Mouse (Mus musculus) cerebellum, adult 9-10 months (tissue): ENCODE results near the gene Polr3e.

Experiments
- DNase-seq: peaks from one replicate; pipeline ENCODE4 v3.0.0; 2022

Gene Polr3e

DNA sequence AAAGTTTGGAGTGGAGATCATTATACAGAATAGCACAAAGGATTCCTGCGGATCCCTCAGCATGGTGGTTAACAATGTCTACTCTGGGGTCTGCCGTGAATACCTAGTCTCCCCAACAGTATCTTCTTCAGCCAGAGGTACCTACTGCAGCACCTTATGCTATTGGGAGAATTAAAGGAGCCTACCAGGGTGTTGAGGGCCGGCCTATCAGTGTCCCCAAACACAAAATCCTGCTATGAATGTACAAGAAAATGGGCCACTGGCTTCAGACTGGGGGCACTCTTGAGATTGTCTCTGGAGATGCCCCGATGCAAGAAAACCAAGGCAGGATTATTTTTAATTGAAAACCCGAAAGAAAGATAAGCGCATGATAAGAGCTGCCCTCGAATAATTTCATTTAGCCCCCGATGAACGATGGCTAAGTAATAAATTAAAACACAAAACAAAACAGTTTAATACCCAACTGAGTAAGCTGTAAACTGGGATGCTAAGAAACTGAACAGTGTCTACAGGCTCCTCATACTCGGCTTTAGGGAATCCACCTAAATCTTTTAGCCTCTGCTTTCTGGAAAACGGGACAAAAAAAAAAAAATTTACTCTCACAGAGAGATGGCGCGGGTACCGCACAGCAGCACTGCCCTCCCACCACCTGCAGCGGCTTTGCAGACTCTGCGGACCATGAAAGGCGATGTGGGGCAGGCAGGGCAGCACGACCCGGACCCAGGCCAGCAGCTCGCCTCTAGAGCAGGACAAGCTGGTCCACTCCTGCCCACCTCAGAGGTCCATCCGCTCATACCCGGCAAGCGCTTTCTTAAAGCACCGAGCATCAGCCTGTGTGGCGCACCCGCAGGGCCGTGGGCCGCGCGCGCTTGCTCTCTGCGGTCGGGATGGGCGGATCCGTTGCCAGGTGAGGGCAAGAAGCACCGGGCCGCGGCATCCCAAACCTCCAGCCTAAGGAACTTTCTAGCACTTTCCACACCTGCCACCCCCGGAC, 63.7 kb downstream of the Polr3e start:
- DNase-seq, result peak; percentile 34

DNA sequence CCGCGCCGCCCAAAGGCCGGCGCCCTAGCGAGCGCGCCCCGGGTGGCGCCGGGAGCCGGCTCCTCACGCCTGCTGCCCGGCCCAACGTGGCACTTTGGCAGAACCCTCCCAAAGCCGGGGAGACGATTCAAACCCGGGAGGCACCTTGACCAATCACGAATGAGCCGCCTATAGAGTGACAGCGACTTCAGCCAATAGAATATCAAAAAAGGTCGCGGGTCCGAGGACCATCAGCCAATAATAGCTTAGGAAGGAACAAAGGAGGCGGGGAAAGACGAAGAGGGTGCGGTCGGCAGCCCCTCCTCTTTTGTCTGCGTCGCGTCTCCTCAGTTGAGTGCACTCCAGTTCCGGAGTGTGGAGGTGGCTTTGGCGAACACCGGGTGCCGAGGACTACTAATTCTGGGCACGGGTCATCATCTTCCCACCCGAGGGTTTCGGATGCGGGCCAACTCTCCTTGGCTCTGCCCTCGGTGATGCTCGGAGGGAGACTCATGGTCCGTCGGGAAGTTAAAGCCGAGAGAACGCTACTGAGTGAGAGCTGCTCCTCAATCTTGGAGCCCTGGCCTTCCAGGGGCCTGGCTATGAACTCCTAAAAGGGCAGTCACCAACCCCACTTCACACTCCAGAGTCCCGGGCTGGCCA, 64.8 kb downstream of the Polr3e start, which contains the start of the genes Cdr2 and Mfsd13b:
TSS of gene Cdr2 (minus strand) at position 113 of the 642 bp plus-strand sequence.
TSS of gene Mfsd13b (plus strand) at position 310 of the 642 bp plus-strand sequence.
- DNase-seq, result peak; percentile 99

DNA sequence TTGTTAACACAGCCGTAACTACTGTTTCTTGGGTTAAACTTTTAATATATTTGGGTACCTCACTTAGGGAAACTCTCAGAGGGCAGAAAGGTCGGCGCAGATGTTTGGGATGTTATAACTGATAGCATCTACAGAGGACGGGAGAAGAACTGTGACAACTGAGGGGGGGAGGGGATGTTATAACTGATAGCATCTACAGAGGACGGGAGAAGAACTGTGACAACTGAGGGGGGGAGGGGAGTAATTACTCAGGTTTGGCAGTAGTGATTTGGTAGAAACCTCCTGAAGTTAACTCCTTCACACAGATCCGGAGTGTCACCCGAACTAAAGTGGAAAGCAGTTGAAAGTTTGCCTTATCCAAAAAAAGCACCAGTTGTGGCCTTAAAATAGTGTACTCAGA, 65.4 kb downstream of the Polr3e start:
- no peak for DNase-seq

DNA sequence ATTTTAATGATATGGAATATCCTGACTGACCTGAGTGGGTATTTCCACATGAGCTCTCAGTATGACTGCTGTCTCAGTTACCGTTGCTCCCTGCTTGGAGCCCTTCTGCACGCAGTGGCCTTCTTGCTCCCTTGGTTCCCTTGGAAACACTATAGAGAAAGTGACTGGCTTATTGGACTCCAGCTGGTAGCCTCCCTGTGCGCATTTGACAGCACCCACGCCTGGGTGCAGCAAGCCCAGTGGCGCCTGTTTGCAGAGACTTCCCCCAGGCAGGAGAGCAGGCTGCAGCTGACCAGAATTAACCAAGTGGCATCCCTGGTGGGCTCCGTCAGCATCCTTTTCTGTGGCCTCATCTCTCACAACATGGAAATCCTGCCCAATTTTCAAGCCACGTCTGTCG, 73.6 kb downstream of the Polr3e start:
- DNase-seq, result no peak
